Mouse (Mus musculus) kidney, postnatal 0 days (tissue): ENCODE results near the gene Pgap1. TPM values are rescaled to one million over a fixed set of nuclear protein-coding genes. Genes with fewer than 3 reads are reported as not detected.

Experiments used
- ATAC-seq: fragments of 200-750 bp; cut with Nextera tagmentation; replicated peaks from 2 replicates; pipeline ENCODE4 v1.8.0; 2017; ENCODE audit warnings: low read depth, moderate number of reproducible peaks, moderate TSS enrichment, moderate library complexity; ENCODE audit not compliant: low FRiP score
- DNase-seq: peaks from one replicate; pipeline ENCODE4 v3.0.0-alpha.2; 2016; ENCODE audit warnings: low spot score
- H3K27ac ChIP-seq: fragments of 300-500 bp; sonication (generic); 2 replicates; pipeline ENCODE4 v1.5.1; 2014; ENCODE audit warnings: mild to moderate bottlenecking
- H3K27me3 ChIP-seq: fragments of 300-500 bp; sonication (generic); 2 replicates; pipeline ENCODE4 v1.6.1; 2014; ENCODE audit warnings: low read length, mixed read lengths; ENCODE audit not compliant: insufficient read depth
- H3K36me3 ChIP-seq: fragments of 300-500 bp; sonication (generic); 2 replicates; pipeline ENCODE4 v1.6.1; 2014; ENCODE audit warnings: low read length, mixed read lengths; ENCODE audit not compliant: insufficient read depth
- H3K4me1 ChIP-seq: fragments of 300-500 bp; sonication (generic); replicated peaks from 2 replicates; pipeline ENCODE4 v1.6.1; 2014; ENCODE audit warnings: antibody characterized with exemption, low read length, mixed read lengths; ENCODE audit not compliant: insufficient read depth
- H3K4me2 ChIP-seq: fragments of 300-500 bp; sonication (generic); 2 replicates; pipeline ENCODE4 v1.6.1; 2014; ENCODE audit warnings: mild to moderate bottlenecking, low read length, moderate library complexity, mixed read lengths
- H3K4me3 ChIP-seq: fragments of 300-500 bp; sonication (generic); replicated peaks from 2 replicates; pipeline ENCODE4 v1.5.1; 2014; ENCODE audit warnings: low read depth, low read length
- H3K9ac ChIP-seq: fragments of 300-500 bp; sonication (generic); 2 replicates; pipeline ENCODE4 v1.6.1; 2014; ENCODE audit warnings: low read depth, low read length
- H3K9me3 ChIP-seq: fragments of 300-500 bp; sonication (generic); replicated peaks from 2 replicates; pipeline ENCODE4 v1.6.1; 2016; ENCODE audit warnings: low read length, inconsistent platforms, mixed read lengths
- CTCF ChIP-seq: IDR thresholded peaks from 2 replicates; pipeline ENCODE4 v1.5.1; 2016; ENCODE audit warnings: antibody characterized with exemption, low read depth, mild to moderate bottlenecking, moderate library complexity
- WGBS: fragments of 180-500 bp; shearing (Covaris S2); extraction: QIAGEN DNeasy Blood & Tissue Kit; methylation state at CpG from one replicate; pipeline ENCODE4 v1.1.7; 2014; 5-methylcytosine and 5-hydroxymethylcytosine counted together
- polyA plus RNA-seq: library from polyadenylated mRNA; unstranded; fragments of >200 nt; fragmentation: Nextera tagmentation; extraction: Ambion mirVana; gene quantifications from 2 replicates; pipeline ENCODE4 v1.2.1, GENCODE M21; 2015

The Pgap1 gene
- polyA plus RNA-seq = 5.5 and 6.9 TPM in 2 replicates

DNA sequence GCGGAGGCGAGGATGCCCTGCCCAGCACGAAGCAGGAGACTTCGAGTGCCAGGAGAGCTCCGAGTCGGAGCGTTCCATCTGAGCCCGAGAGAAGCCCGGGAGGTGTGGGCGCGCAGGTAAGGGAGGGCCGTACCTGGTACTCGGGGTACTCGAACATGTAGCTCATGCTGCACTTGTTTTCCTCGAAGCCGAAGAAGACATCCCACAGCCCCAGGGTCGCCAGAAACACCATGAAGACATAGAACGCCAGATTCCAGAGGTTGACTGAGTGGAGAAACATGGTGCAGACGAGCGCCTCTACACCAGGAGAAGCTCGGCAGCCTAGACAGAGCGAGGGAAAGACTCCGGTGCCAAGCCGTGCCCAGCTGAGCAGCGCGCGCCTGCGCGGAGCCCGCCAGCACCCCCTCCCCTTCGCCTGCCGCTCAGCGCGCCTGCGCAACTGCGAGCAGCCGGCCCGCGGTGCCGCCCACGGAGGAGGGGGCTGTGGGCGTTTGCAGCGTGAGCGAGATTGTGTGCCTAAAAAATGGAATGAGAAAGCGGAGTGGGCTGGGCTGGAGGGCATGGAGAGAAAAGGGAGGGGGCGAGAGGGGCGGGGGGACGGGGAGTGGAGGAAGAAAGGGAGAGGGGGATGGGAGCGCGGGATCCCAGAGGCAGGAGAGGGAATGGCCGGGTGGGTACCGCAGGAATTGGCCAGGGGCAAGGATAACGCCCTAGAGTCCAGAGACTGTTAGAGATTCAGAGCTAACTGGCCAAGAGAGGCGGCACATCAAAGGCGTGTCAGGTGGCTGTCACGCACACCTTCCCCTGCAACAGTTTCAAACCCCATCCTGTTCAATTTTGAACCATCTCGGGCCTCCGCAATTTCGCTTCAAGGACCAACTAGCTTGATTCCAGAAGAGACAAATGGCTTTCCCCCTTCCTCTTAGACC, at the start of gene Pgap1:
TSS of gene Pgap1 (minus strand) at position 384 of the 929 bp plus-strand sequence.
- H3K27ac ChIP-seq = peak within 1 kb of the TSS; percentile 64
- WGBS = under 1% methylated on average over 55 of the region's 59 CpGs

DNA sequence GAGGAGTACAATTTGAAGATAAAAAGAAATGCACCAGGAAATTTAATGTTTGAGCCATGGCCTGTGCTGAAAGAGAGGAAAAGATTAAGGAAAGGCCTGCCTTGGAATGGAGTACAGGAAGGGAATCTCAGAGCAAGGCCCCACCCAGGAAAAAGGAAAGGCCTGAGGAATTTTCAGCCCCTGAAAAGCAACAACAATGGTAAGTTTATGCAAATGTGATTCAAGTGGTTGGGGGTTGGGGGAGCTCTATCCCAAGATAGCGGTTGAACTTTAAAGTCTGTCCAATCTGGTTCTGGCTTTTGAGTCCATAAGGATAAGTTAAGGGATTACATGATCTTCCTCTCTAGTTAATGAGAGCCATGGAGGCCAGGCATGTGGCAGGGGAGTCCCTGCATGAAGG, 49.5 kb upstream of the Pgap1 start:
- WGBS = 93% methylated on average over 1 of the region's 1 CpGs
- no peak for ATAC-seq

More for the DNA sequence above, at the start of gene Pgap1:
- no peak for TF ChIP-seq CTCF
- no peaks in the 10 kb centered on the region for H3K4me1 ChIP-seq
- no peaks in the 10 kb centered on the region for H3K9me3 ChIP-seq
- no peaks in the 10 kb centered on the region for H3K27me3 ChIP-seq
- H3K36me3 ChIP-seq = no peaks in the 10 kb centered on the region
- H3K4me2 ChIP-seq = peak within 1 kb of the TSS; percentile 98
- ATAC-seq = peak; percentile 99
- peak within 1 kb of the TSS; percentile 68 for H3K4me3 ChIP-seq
- peak within 1 kb of the TSS; percentile 63 for H3K9ac ChIP-seq
- DNase-seq = peak; percentile 89

GRCm38 (mm10) chr1:54601692-54602091, 44.2 kb upstream of the Pgap1 start:
- 96% methylated on average over 9 of the region's 9 CpGs for WGBS
- no peak for DNase-seq
- H3K4me2 ChIP-seq = no peak overlapping the region

More for the DNA sequence above, 49.5 kb upstream of the Pgap1 start:
- H3K4me3 ChIP-seq = no peak overlapping the region
- H3K4me2 ChIP-seq = no peak overlapping the region
- H3K36me3 ChIP-seq = no peaks in the 10 kb centered on the region
- no peaks in the 10 kb centered on the region for H3K4me1 ChIP-seq
- H3K27ac ChIP-seq = no peak overlapping the region
- H3K9me3 ChIP-seq = no peaks in the 10 kb centered on the region
- no peak overlapping the region for H3K9ac ChIP-seq
- H3K27me3 ChIP-seq = no peaks in the 10 kb centered on the region
- TF ChIP-seq CTCF = no peak
- no peak for DNase-seq

DNA sequence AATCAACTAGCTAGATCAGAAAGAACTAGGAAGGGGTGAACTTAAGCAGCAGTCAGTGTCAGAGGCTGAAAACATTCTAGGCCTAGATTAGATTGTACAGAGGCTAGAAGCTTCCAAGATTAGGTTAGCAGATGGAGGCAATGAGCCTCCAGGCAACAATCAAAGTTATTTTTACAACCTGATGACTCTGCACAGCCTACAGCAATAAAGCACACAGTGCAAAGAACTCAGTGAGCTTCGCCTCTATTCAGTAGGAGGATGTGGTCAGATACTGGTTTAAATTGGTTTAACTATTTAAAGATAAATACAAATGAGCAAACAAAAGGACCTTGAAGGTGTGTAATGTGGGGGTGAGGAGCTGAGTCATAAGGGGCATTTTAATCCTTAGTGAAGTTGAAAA, 42.8 kb upstream of the Pgap1 start:
- Histone ChIP-seq H3K4me3 (no peak overlapping the region), H3K4me1 (no peaks in the 10 kb centered on the region), H3K27ac (no peak overlapping the region), H3K9ac (no peak overlapping the region), H3K36me3 (no peaks in the 10 kb centered on the region), H3K9me3 (no peaks in the 10 kb centered on the region), H3K27me3 (no peaks in the 10 kb centered on the region), H3K4me2 (no peak overlapping the region)
- DNase-seq (no peak), ATAC-seq (no peak)
- no peak for TF ChIP-seq CTCF
- WGBS = 54% methylated on average over 1 of the region's 1 CpGs

More at GRCm38 (mm10) chr1:54601692-54602091, 44.2 kb upstream of the Pgap1 start:
- H3K4me1 ChIP-seq = no peaks in the 10 kb centered on the region
- no peaks in the 10 kb centered on the region for H3K9me3 ChIP-seq
- no peak overlapping the region for H3K4me3 ChIP-seq
- TF ChIP-seq CTCF = no peak
- ATAC-seq = no peak
- H3K9ac ChIP-seq = no peak overlapping the region
- H3K27me3 ChIP-seq = no peaks in the 10 kb centered on the region
- H3K27ac ChIP-seq = no peak overlapping the region
- H3K36me3 ChIP-seq = no peaks in the 10 kb centered on the region

- H3K27me3 ChIP-seq = no peaks in the 10 kb centered on the region
- DNase-seq (no peak), ATAC-seq (no peak)
- no peak overlapping the region for H3K27ac ChIP-seq
- no peaks in the 10 kb centered on the region for H3K9me3 ChIP-seq
- no peak overlapping the region for H3K4me3 ChIP-seq
- no peak for TF ChIP-seq CTCF
- no peaks in the 10 kb centered on the region for H3K36me3 ChIP-seq
- H3K4me1 ChIP-seq = no peaks in the 10 kb centered on the region
- no peak overlapping the region for H3K9ac ChIP-seq
- no peak overlapping the region for H3K4me2 ChIP-seq
- WGBS = 70% methylated on average over 4 of the region's 4 CpGs
Observed at GRCm38 (mm10) chr1:54597594-54598217, 40.2 kb upstream of the Pgap1 start.

- H3K36me3 ChIP-seq = no peaks in the 10 kb centered on the region
- H3K27ac ChIP-seq = no peak overlapping the region
- ATAC-seq (no peak), DNase-seq (no peak)
- no peak for TF ChIP-seq CTCF
- H3K9me3 ChIP-seq = no peaks in the 10 kb centered on the region
- no peak overlapping the region for H3K4me3 ChIP-seq
- WGBS = 59% methylated on average over 2 of the region's 2 CpGs
- no peak overlapping the region for H3K4me2 ChIP-seq
- H3K27me3 ChIP-seq = no peaks in the 10 kb centered on the region
- H3K4me1 ChIP-seq = no peaks in the 10 kb centered on the region
- H3K9ac ChIP-seq = no peak overlapping the region
Observed at GRCm38 (mm10) chr1:54596151-54596550, 38.7 kb upstream of the Pgap1 start.
